Comparison of ENCODE assay signal across 9 mouse cellular contexts in the genomic region with DNA sequence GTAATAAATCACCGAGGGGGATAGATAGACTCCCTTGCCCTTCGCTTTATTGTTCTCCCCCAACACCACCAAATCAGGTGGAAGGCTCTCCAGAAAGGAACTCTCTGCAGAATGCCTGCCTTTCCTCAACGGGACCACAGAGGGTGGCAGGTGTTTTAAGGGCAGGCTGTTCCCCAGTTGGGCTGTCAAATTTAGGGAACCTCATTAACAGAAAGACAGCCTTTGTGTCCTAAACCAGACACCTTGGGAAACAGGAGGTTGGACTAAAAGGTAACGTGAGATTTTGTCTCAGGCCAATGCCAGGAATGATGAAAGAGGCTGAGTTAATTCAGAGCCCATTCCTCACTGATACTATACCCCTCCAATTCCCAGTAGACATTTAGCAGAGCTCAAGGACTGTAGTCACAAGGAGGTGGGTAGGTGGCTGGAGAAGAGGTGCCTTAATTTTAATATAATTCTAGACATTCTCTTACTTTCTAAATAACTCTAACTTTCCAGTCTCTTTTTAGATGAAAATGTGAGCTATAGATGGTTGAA. TPM values are rescaled to one million over a fixed set of nuclear protein-coding genes. Genes with fewer than 3 reads are reported as not detected.
DNase-seq lines count a peak whose midpoint lies in the region; ATAC-seq and TF ChIP-seq lines count a peak whose summit lies in the region.
"Had no signal": no experiment of that assay in that cellular context is flagged by ENCODE, and none has a peak within 500 bp of the region (broad histone marks: within the 10 kb centered on the region; RNA-seq: fewer than 3 reads in every experiment).

No protein-coding gene starts in this region.

- H3K4me2 ChIP-seq in hindbrain, embryonic 12.5 days (replicated peaks), result peak overlapping the region; percentile 72
- peak overlapping the region; percentile 66 for H3K4me2 ChIP-seq in midbrain, embryonic 13.5 days (replicated peaks)

- ATAC-seq in hindbrain, embryonic 12.5 days (ENCODE audit: low FRiP score), result no peak
- ATAC-seq in midbrain, embryonic 13.5 days, result no peak
- no peak for ATAC-seq in CD4-positive, CD25-positive, alpha-beta regulatory T cell, adult 4 months

- H3K4me1 ChIP-seq in MEL (ENCODE audit: control insufficient read depth in 1 of 2, insufficient read depth in 2 of 2, low read length in 2 of 2), result no peaks in the 10 kb centered on the region
- peaks cover 34% of the 10 kb centered on the region for H3K4me1 ChIP-seq in hindbrain, embryonic 12.5 days
- H3K4me1 ChIP-seq in midbrain, embryonic 13.5 days (replicated peaks), result peaks cover 47% of the 10 kb centered on the region

- peak; percentile 80 for DNase-seq in heart, adult 11 months
- DNase-seq in heart, postnatal 10 days, result no peak
- DNase-seq in MEL (ENCODE audit: low read depth, low spot score), result peak; percentile 8
- DNase-seq in left cerebral cortex, postnatal 25 days (ENCODE audit: low spot score in 2 of 2), result no peak
- DNase-seq in cerebellum, adult 8-10 months, result no peak

- no peak overlapping the region for H3K9ac ChIP-seq in MEL (ENCODE audit: control insufficient read depth, low read depth, low read length, poor library complexity, severe bottlenecking)
- H3K9ac ChIP-seq in hindbrain, embryonic 12.5 days, result peak overlapping the region; percentile 96
- H3K9ac ChIP-seq in midbrain, embryonic 13.5 days (replicated peaks), result peak overlapping the region; percentile 97

- no peak for TF ChIP-seq RAD21 in MEL (IDR thresholded peaks at IDR 0.05; ENCODE audit: low read depth, low read length)

- TF ChIP-seq CTCF in MEL (IDR thresholded peaks at IDR 0.05 in 2 of 3, conservative IDR thresholded peaks at IDR 0.05 in 1 of 3; ENCODE audit: control insufficient read depth in 1 of 3, insufficient read depth in 1 of 3, low read depth in 2 of 3, low read length in 3 of 3, poor library complexity in 1 of 3, severe bottlenecking in 1 of 3), result no peak

- H3K36me3 ChIP-seq in MEL (ENCODE audit: control insufficient read depth in 1 of 2, insufficient read depth in 2 of 2, low read length in 2 of 2), result peaks cover 0 to 2% of the 10 kb centered on the region in 2 experiments; a peak in 1 of 4 replicates
- no peaks in the 10 kb centered on the region for H3K36me3 ChIP-seq in hindbrain, embryonic 12.5 days
- H3K36me3 ChIP-seq in midbrain, embryonic 13.5 days, result no peaks in the 10 kb centered on the region

- H3K27me3 ChIP-seq in MEL (ENCODE audit: control insufficient read depth in 1 of 2, insufficient read depth in 2 of 2, low read length in 2 of 2), result peaks cover 2 to 3% of the 10 kb centered on the region in 2 experiments; a peak in 3 of 4 replicates
- H3K27me3 ChIP-seq in hindbrain, embryonic 12.5 days, result peaks cover 9% of the 10 kb centered on the region; the same call in 1 of the 2 replicates
- peaks cover 20% of the 10 kb centered on the region for H3K27me3 ChIP-seq in midbrain, embryonic 13.5 days

- WGBS in hindbrain, embryonic 12.5 days, result 0% methylated on average over 4 of the region's 4 CpGs
- under 1% methylated on average over 4 of the region's 4 CpGs for WGBS in midbrain, embryonic 13.5 days

- no peak overlapping the region for H3K4me3 ChIP-seq in MEL (ENCODE audit: control insufficient read depth in 1 of 2, insufficient read depth in 1 of 2, low read depth in 2 of 2, low read length in 2 of 2)
- H3K4me3 ChIP-seq in hindbrain, embryonic 12.5 days, result peak overlapping the region; percentile 91
- peak overlapping the region; percentile 73 for H3K4me3 ChIP-seq in midbrain, embryonic 13.5 days (replicated peaks)

- intact Hi-C loops in heart, postnatal 10 days (cut with DNase I), result loop anchor here (2.0 to 5.0 kb wide), 3 partner anchors 80 to 140 kb away; no protein-coding TSS in a partner anchor
- intact Hi-C loops in left cerebral cortex, postnatal 25 days (cut with DNase I), result loop anchor here (5.0 kb wide), 2 partner anchors 120 to 140 kb away; no protein-coding TSS in a partner anchor

- peaks cover 1% of the 10 kb centered on the region; the same call in 1 of the 2 replicates for H3K79me2 ChIP-seq in MEL (ENCODE audit: control insufficient read depth, insufficient read depth, low read length, poor library complexity)

- no peaks in the 10 kb centered on the region for H3K9me3 ChIP-seq in MEL (replicated peaks; ENCODE audit: insufficient read depth, low read length)
- H3K9me3 ChIP-seq in hindbrain, embryonic 12.5 days (replicated peaks), result no peaks in the 10 kb centered on the region
- H3K9me3 ChIP-seq in midbrain, embryonic 13.5 days, result no peaks in the 10 kb centered on the region
- H3K9me3 ChIP-seq: megakaryocyte, embryonic 14.5 days had no signal

- no peak overlapping the region for H3K27ac ChIP-seq in MEL (ENCODE audit: control insufficient read depth, low read depth, low read length)
- H3K27ac ChIP-seq in hindbrain, embryonic 12.5 days, result peak overlapping the region; percentile 98
- peak overlapping the region; percentile 95 for H3K27ac ChIP-seq in midbrain, embryonic 13.5 days

- TF ChIP-seq POLR2A in MEL (IDR thresholded peaks at IDR 0.05; ENCODE audit: control insufficient read depth in 1 of 2, insufficient read depth in 1 of 2, low read depth in 1 of 2, low read length in 2 of 2, poor library complexity in 1 of 2), result no peak

- no peak for TF ChIP-seq EP300 in MEL (IDR thresholded peaks at IDR 0.05; ENCODE audit: low read depth in 1 of 2, low read length in 2 of 2)

TF ChIP-seq in MEL, 35 proteins besides CTCF, POLR2A, EP300 and RAD21:
- TF ChIP-seq ZC3H11A (IDR thresholded peaks at IDR 0.05; ENCODE audit: low read depth, low read length), result no peak
- TF ChIP-seq BHLHE40 (IDR thresholded peaks at IDR 0.05; ENCODE audit: borderline replicate concordance, low read depth, low read length), result no peak
- TF ChIP-seq MAZ (IDR thresholded peaks at IDR 0.05; ENCODE audit: low read depth, low read length), result no peak
- TF ChIP-seq USF1 (IDR thresholded peaks at IDR 0.05; ENCODE audit: low read depth, low read length), result no peak
- no peak for TF ChIP-seq ETS1 (IDR thresholded peaks at IDR 0.05; ENCODE audit: low read depth, low read length)
- no peak for TF ChIP-seq MYB (IDR thresholded peaks at IDR 0.05; ENCODE audit: low read depth, low read length)
- TF ChIP-seq ZKSCAN1 (IDR thresholded peaks at IDR 0.05; ENCODE audit: low read depth, low read length), result no peak
- TF ChIP-seq GABPA (IDR thresholded peaks at IDR 0.05; ENCODE audit: low read depth, low read length), result no peak
- no peak for TF ChIP-seq KAT2A (conservative IDR thresholded peaks at IDR 0.05; ENCODE audit: low read depth, low read length)
- TF ChIP-seq MEF2A (IDR thresholded peaks at IDR 0.05; ENCODE audit: extremely low read depth, insufficient replicate concordance, low read depth, low read length, poor library complexity, severe bottlenecking), result no peak

RNA-seq across cellular contexts. Expression of gene Cdon, which starts 1.5 kb away (rescaled TPM):
- 10 to 100 TPM; 19.7 to 31.2 TPM for total RNA-seq in heart, postnatal 10 days (2021)
- total RNA-seq in MEL (2012; rRNA removed), result 0.69 and 1.0 TPM in 2 replicates
- polyA plus RNA-seq in MEL (2012; ENCODE audit: insufficient read depth in 1 of 2, insufficient read length in 2 of 2, low read depth in 1 of 2, low replicate concordance in 2 of 2, missing spikeins in 1 of 2), result 1 to 10 TPM in 1 of 2 experiments, not detected in 1; 1.5 TPM
- 15.8 and 21.5 TPM in 2 replicates for polyA plus RNA-seq in hindbrain, embryonic 12.5 days (2016; fragmentation: Nextera tagmentation; extraction: Ambion mirVana)
- 9.2 and 10.7 TPM in 2 replicates for polyA plus RNA-seq in midbrain, embryonic 13.5 days (2015; fragmentation: Nextera tagmentation; extraction: Ambion mirVana)
- 1 to 10 TPM; 2.7 to 4.1 TPM for polyA plus RNA-seq in CD4-positive, CD25-positive, alpha-beta regulatory T cell, adult 4 months (2017; shearing (Covaris generic))
- total RNA-seq in left cerebral cortex, postnatal 25 days (2021), result 1 to 10 TPM; 7.4 to 7.7 TPM

Comparison
In these comparisons a context has a peak if more than half of its experiments do, and no peak if none do; other contexts are left out.
1. DNase-seq: peak in heart, adult 11 months (single experiment) and MEL (single experiment); none in heart, postnatal 10 days (0 of 2), left cerebral cortex, postnatal 25 days (0 of 2) and cerebellum, adult 8-10 months (single experiment).
2. H3K4me3 ChIP-seq: peak in hindbrain, embryonic 12.5 days (single experiment) and midbrain, embryonic 13.5 days (single experiment); none in MEL (0 of 2).